Mouse (Mus musculus): ENCODE data around the gene Olfr432.
"Not testable (repeated sequence)": the region's sequence is repeated elsewhere in the genome, so short reads cannot be mapped to it uniquely, and the experiment has no call there.

The Olfr432 gene

DNA sequence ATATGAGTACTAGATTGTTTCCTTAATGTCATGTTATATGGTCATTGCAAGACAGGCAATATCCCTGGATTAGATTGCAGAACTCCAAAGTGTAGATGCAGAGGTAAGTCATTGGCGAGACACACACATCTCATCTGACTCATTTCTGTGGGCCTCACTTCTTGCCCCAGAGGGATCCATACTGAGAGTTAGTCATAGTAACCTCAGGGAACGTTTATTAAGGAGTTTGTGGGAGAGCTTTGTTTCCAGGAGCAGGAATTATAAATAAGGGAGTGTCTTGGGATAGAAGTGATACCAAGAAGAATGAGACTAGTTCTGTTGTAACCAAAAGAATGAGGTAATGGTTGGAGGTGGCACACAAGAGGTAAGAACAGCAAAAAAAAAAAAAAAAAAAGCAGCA, at the start of gene Olfr432:
Gene Olfr432 (plus strand): TSS at position 313 of the 400 bp plus-strand sequence.
- no peak for DNase-seq (ENCODE audit: low spot score)

DNA sequence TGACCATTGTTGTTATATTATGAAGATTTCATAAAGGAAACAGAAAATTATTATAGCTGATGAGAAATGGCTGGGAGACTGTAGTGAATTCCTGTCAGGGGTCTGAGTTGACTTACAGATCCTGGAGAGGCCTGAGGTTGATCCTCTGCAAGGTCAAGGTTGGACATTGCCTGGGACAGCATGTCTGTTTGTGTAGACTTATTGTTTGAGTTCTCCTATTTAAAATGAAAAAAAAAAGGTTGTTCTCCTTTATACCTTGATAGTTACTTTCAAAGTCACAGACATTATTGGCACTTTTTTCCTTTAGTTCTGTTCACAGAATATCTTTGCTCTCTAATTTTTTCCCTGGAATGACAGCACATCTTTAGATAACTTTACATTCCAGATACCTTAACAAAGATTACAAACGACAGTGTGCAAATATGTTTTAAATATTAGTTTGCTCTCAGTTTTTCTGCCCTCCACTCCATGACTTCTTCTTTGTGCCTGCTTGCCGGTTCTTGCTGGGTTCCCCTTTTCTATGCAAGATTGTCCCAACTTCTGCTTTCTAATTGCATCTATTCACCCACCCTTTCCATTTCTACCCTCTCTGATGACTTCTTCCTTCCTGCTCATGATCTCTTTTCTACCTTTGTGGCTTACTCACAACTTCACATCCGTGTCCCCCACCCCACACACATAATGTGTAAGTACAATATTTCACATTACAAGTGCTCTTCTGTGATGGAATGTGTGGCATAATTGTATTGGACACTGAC, 44.5 kb upstream of the Olfr432 start:
- DNase-seq (ENCODE audit: low spot score), result not testable (repeated sequence)

DNA sequence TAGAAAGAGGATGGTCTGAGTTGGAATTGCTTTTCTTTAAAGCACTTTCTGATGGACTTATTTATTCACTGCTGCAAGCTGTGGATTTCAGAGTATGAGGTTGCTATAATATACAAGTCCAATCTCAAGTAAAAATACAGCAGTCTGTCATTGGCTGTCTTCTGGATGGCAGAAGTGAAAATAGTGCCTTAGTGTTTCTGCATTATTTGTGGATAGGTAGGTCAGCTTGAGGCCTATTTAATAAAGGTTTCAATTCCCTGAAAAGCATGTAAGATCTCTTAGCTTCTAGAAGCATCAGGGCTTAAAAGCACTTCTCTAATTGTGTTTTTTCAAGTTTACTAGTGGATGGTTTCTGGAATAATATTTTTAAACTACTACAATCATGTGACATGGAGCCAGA, 42.0 kb upstream of the Olfr432 start:
- not testable (repeated sequence) for DNase-seq (ENCODE audit: low spot score)

DNA sequence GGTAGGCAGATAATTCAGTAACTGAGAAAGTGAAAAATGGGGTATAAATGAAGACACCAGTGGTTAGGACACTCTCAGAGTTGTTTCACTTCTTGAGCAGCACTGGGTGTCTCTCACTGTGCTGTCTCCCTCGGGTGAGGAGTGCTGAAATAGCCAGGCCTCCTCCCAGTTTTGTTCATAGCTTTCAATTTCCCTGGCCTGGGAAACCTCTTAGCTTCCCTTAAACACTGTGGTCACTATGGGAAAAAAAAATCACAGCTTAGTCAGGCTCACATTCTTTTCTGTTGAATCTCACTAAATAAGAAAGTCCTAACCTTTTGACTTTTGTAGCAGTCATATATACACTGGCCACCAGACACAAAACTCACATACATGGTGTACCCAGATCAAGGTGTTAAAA, 17.3 kb upstream of the Olfr432 start, which contains the start of gene Ifi205:
Gene Ifi205 (minus strand): TSS at position 113 of the 400 bp plus-strand sequence.
- DNase-seq (ENCODE audit: low spot score), result no peak

DNA sequence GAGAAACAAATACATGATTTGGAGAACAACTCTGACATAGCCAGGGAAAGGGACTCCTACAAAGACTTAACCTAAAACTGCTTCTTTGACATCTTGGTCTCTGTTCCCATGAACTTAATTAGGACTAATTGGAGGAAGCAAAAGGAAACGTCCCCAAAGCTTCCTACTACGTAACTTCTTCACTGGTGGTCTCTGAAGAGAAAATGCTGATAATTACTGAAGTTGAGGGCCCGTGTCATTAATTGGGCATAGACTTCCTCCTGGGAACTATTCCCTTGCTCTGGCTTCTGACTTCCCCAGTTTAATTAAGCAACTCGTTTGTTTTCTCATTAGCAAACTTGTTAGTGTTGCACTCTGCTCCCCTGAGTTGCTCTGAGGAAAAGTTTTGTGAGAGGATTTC, 13.2 kb upstream of the Olfr432 start:
- no peak for DNase-seq (ENCODE audit: low spot score)

DNA sequence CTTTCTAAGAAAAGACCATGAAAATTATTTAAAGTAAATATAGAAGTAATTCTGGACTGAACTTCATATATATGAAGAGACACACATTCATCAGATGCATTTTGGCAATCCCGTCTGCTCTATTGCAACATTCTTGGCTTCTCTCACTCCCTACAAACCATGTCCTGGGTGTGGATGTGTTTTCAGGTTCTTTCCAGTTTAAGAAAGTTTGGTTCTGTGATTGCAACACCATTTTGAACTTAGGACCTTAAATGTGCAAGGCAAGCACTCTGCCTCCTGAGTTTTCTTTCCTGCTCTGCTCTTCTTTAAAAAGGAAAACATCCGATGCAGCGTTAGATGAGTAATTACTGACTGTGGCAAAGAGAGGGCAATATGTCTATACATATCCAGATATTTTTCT, 10.5 kb upstream of the Olfr432 start:
- DNase-seq (ENCODE audit: low spot score), result no peak

DNA sequence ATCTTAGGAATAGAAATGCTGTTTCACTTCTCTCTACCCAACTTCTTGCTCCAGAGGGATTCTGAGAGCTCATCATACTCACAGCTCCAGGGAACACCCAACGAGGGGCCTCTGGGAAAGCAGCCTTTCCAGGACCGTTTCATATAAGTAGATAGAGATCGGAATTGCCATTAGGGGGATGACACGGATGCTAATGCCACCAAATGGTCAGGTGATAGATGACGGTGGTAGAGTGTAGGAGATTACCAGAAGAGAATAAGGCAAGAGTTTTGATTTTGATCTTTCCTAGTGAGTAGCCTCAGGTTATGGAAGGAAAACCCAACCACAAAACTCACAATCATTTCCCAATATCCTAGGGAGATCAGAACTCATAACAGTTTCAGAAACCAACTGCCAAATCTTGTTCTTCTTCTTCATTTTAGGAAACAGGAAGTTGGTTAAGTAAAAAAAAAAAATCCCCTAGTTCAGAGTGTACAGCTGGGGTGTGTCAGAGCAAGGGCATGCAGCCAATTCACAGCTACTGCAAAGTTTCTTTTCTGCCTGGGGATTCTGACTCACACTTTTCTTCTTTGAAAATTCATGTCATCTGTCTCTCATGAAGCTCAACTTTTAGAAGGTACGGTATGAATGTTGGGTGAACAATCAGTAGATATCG, 8.4 kb upstream of the Olfr432 start, which contains the start of gene Olfr433:
Gene Olfr433 (plus strand): TSS at position 183 of the 655 bp plus-strand sequence.
- DNase-seq (ENCODE audit: low spot score), result no peak

DNA sequence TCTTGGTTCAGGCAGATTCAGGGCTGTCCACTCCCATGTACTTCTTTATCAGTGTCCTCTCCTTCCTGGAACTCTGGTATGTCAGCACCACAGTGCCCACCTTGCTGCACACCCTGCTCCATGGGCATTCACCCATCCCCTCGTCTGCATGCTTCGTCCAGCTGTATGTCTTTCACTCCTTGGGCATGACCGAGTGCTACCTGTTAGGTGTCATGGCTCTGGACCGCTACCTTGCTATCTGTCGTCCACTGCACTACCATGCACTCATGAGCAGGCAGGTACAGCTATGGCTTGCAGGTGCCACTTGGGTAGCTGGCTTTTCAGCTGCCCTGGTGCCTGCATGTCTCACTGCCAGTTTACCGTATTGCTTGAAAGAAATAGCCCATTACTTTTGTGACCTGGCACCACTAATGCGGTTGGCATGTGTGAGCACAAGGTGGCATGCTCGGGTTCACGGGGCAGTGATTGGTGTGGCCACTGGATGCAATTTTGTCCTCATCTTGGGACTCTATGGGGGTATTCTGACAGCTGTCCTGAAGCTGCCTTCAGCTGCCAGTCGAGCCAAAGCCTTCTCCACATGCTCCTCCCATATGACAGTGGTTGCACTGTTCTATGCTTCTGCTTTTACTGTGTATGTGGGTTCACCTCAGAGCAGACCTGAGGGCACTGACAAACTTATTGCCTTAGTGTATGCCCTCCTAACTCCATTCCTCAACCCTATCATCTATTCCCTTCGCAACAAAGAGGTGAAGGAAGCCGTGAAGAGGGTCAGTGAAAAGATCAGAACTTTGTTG, 6.7 kb upstream of the Olfr432 start:
- not testable (repeated sequence) for DNase-seq (ENCODE audit: low spot score)

DNA sequence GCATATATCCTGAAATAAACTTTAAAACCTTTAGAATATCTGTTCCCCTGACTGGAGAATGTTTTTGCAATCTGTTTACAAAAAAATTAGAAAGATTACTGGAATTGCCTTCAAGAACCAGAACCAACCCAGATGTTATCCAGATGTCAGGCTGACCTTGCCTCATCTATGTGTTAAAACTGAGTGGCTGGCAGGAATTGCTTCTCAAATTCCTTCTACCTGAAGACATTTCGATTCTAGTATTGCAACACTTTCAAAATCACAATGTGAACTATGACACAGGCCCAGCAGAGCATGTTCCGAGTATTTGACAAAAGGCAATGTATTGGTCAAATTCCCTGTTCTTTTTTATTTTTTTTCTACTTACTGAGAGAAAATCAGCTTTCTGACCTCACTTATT, 4.6 kb upstream of the Olfr432 start:
- DNase-seq (ENCODE audit: low spot score), result no peak

DNA sequence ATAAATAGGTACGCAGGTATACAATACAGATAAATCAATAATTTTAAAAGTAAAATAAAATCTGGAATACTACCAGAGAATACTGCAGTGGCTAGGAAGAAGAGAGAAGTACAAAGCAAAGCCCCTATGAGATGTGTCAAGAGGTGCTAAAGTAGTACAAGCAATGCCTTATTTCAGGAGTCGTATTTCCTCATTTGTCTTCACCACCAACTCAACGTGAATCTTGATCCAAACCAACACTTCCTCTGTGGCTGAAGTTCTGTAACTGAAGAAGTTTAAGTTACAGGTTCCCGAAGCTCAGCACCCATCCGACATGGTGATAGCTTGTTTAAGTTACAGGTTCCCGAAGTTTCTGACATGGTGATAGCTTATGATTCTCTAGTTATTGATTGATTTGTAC, 778 bp upstream of the Olfr432 start:
- not testable (repeated sequence) for DNase-seq (ENCODE audit: low spot score)

DNA sequence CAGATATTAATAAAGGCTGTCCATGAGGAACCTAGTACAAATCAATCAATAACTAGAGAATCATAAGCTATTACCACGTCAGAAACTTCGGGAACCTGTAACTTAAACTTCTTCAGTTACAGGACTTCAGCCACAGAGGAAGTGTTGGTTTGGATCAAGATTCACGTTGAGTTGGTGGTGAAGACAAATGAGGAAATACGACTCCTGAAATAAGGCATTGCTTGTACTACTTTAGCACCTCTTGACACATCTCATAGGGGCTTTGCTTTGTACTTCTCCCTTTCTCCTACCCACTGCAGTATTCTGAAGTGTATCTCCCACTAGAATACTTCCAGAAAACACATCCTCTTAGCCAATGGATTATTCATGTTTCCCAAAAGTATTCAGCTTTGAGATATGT, 352 bp downstream of the Olfr432 start:
- not testable (repeated sequence) for DNase-seq (ENCODE audit: low spot score)

DNA sequence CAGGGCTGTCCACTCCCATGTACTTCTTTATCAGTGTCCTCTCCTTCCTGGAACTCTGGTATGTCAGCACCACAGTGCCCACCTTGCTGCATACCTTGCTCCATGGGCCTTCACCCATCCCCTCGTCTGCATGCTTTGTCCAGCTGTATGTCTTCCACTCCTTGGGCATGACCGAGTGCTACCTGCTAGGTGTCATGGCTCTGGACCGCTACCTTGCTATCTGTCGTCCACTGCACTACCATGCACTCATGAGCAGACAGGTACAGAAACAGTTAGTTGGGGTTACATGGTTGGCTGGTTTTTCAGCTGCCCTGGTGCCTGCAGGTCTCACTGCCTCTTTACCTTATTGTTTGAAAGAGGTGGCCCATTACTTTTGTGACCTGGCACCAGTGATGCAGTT, 1.5 kb downstream of the Olfr432 start:
- no peak for DNase-seq (ENCODE audit: low spot score)

DNA sequence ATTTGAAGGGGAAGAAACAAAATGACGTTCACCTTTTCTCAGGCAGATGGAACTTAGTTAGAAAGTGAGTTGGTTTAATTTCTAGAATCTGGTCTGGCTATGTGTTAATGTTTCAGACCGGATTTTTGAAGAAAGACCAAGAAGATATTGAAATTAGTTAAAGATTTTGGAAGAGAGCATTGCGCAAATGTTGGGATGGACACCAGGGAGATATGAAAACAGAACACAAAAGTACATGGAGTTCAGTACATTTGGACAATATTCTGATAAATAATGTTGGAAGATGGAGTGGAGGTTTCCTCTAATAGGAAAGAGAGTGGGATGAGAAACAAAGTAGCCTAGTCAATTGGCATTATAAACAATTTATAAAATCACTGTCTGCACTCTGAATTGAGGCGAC, 2.5 kb downstream of the Olfr432 start:
- DNase-seq (ENCODE audit: low spot score), result no peak

DNA sequence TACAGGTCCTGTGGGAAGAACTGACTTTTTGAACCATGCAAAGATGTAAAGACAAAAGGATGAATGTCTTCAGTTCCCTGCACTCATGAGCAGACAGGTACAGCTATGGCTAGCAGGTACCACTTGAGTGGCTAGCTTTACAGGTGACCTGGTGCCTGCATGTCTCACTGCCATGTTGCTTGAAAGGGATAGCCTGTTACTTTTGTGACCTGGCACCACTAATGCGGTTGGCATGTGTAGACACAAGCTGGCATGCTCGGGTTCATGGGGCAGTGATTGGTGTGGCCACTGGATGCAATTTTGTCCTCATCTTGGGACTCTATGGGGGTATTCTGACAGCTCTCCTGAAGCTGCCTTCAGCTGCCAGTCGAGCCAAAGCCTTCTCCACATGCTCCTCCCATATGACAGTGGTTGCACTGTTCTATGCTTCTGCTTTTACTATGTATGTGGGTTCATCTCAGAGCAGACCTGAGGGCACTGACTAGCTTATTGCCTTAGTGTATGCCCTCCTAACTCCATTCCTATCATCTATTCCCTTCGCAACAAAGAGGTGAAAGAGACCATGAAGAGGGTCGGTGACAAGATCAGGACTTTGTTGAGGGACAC, 3.0 kb downstream of the Olfr432 start:
- no peak for DNase-seq (ENCODE audit: low spot score)

DNA sequence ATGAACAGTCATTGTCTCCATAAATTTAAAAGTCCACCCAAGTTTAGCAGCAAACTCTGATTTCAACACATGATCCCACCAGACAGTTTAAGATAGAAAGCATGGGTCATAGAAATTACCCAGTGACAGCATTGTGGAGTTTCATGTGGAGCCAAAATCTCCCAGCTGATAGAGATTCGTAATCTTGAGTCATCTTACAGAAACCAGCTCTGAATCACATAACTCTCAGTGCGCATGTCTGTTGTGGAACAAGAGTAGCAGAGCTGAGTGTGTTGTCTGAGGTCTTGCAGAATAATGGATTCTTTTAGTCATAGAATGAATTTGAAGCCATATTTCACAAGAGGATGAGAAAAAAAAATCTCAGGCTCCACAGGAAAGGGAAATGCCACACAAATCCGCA, 4.0 kb downstream of the Olfr432 start:
- DNase-seq (ENCODE audit: low spot score), result no peak

DNA sequence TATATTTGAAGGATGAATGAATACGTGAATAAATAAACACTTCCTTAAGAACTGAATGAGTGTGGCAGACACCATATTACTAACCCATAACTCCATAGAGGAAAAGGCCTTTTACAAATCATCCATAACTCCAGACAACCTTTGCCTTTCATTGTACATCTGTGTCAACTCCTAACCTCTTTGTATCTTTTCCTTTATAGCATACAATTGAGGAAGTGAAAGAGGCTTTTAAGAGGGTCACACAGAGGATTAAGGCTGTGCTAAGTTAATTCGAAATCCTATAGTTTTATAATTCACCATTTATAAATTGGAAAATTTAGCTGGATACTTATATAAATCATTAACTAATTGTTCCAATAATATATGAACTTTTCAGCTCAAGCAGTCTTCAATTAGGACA, 6.2 kb downstream of the Olfr432 start:
- DNase-seq (ENCODE audit: low spot score), result no peak

DNA sequence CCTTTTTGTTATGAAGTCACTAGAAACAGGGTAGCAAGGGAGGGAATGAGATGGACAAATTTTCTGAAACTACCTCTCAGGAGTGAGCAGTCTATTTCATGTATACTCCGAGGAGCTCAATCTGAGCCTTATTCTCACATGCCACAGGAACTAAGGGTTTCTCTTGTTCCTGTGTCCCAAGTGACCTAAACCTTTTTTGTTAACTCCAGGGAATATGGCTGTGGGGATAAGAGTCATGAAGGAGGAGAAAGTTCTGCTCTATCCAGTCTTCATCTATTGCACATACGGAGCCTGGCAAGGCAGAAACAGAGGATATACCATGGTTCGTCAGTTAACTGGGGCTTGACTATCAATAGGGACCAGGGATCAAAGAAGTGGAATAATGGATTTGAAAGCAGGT, 17.3 kb downstream of the Olfr432 start, which contains the start of gene Olfr430:
Gene Olfr430 (plus strand): TSS at position 301 of the 400 bp plus-strand sequence.
- no peak for DNase-seq (ENCODE audit: low spot score)

DNA sequence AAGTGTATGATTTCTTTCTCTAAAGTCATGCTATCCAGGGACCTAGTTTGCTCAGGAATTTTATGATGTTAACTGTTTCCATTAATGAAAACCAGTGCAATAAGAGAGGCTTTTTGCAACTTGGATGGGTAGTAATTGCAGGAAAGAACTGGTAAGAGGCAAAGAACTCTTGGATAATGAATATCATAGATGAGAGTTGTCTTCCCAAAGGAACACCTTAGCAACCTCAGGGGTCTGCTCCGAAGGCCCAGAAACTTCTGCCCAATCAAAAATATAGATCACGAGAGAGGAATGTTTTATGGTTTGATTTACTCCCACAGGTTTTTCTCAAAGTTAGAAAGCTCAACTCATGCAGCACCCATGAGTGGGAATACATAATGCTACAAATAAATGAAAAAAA, 35.0 kb downstream of the Olfr432 start, which contains the start of gene Olfr429:
Gene Olfr429 (plus strand): TSS at position 301 of the 400 bp plus-strand sequence.
- no peak for DNase-seq (ENCODE audit: low spot score)

DNA sequence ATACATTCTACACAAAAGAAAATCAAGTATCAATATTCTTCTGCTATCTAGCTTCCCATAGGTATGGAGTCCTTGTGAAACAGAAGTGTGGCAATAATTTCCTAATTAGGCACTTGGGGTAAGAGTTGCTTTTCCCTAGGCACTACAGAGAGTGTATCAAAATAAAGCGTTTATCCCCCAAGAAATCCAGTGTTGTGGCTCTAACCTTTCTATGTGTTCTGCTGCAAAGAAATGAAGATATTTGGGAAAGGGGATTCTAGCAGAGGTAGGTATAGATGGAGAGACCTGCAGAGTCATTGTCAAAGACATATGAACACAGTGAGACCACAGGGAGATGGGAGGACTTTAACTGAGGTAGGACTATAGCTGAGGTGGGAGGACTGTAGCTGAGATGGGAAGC, 47.6 kb downstream of the Olfr432 start, which contains the start of gene Olfr427:
Gene Olfr427 (plus strand): TSS at position 301 of the 400 bp plus-strand sequence.
- no peak for DNase-seq (ENCODE audit: low spot score)

DNA sequence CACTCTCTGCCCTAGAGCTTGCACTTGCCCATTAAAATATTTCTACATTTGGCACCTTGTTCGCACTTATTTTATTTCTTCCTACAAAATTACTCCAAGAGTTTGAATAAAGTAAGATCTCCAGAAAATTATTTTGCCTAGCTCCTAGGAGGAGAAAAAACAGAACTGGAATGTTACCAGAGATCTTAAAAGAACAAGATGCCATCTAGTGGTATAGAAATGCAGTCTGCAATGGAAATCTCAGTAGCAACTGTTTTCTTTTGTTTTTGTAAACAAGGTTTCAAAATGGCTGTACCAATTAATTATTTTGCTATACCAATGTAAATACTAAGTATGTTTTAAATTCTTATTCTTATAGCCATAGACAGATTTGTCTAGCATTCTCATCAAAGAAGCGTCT, 54.7 kb downstream of the Olfr432 start:
- DNase-seq (ENCODE audit: low spot score), result no peak

All from spleen, adult 12 weeks (tissue).